Mouse (Mus musculus): ENCODE measurements around the gene Id2.
A peak's percentile ranks its signal among the peaks of the same experiment; 100 is the strongest.

DNA sequence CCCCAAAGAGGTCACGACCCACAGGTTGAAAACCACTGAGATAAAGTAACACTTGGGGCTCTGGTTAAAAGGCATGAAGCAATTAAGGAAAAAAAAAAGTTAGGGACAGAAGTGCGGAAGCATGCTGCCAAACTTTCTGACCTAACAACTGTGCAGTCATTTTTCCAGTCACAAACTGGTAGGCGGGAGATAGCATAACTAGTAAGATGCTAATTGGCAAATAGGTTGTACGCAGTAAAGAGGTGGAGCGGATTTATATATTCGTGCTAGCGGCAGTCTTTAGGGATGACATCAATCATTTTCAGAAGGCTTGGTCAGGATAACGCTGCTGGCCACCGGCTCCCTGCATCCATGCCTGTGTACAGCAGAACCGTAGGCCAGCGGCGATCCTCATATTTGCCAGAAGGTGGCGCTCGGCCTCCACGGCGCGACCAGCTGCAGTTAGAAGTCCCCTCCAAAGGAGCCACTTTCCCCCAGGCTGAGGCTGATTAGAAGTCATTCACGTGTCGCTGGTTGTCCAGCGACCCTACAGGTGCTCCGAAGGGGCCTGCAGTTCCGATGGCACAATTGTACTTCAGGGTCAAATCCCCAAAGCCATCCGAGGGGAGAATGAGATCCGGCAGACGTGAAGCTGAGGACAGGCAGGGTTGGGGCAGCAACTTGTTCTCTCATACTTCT, 4.8 kb downstream of the Id2 start:
- peak; percentile 100 for TF ChIP-seq CTCF (IDR thresholded peaks at IDR 0.05)
- TF ChIP-seq EP300 (IDR thresholded peaks at IDR 0.05): no peak
